Mouse (Mus musculus): ENCODE measurements around the gene 4932438H23Rik.

DNA sequence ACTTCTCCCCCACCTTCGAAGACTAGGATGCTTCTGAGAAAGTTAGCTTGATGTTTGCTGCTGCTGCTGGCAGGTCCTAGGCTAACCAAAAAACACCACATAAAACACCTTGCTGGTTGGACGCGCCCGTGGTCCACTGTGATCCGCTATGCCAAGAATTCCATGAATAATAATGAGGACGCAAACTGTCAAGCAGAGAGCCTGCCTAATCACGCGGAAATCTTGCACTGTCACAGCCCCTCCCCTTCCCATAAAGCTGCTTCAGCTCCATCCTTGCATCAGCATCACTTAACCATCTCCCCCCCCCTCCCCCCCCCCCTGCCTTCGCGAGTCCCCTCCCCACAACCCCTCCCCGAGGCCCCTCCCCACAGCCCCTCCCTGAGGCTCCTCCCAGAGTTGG lies 12.7 kb upstream of the 4932438H23Rik start:
- TF ChIP-seq CTCF (IDR thresholded peaks at IDR 0.05; ENCODE audit: control insufficient read depth, insufficient read depth, insufficient replicate concordance, low read depth, low read length) (no peak), POLR2A (IDR thresholded peaks at IDR 0.05; ENCODE audit: control insufficient read depth, low read depth, low read length) (no peak)

Measured in testis, adult 2 months (tissue).